Mouse (Mus musculus) heart, postnatal 14 days (tissue): Measurements from ENCODE around the gene Bnip3. TPM values are rescaled to one million over a fixed set of nuclear protein-coding genes. Genes with fewer than 3 reads are reported as not detected.
A peak's percentile ranks its signal among the peaks of the same experiment; 100 is the strongest.

Source experiments
- DNase-seq, 2 experiments: peaks; one replicate each; pipeline ENCODE4 v3.0.0; 2021 to 2022
- intact Hi-C: fragments of 180-260 bp; cut with DNase I; formaldehyde crosslinking; loops from one replicate; pipeline ENCODE4 v1.15.1; 2025
- total RNA-seq, 2 experiments: library from RNA; stranded (reverse); gene quantifications; 2 replicates each; pipeline ENCODE4 v1.2.3; 2021

The Bnip3 gene
- total RNA-seq, 2 experiments from 2014 or later = 157 to 188 TPM

DNA sequence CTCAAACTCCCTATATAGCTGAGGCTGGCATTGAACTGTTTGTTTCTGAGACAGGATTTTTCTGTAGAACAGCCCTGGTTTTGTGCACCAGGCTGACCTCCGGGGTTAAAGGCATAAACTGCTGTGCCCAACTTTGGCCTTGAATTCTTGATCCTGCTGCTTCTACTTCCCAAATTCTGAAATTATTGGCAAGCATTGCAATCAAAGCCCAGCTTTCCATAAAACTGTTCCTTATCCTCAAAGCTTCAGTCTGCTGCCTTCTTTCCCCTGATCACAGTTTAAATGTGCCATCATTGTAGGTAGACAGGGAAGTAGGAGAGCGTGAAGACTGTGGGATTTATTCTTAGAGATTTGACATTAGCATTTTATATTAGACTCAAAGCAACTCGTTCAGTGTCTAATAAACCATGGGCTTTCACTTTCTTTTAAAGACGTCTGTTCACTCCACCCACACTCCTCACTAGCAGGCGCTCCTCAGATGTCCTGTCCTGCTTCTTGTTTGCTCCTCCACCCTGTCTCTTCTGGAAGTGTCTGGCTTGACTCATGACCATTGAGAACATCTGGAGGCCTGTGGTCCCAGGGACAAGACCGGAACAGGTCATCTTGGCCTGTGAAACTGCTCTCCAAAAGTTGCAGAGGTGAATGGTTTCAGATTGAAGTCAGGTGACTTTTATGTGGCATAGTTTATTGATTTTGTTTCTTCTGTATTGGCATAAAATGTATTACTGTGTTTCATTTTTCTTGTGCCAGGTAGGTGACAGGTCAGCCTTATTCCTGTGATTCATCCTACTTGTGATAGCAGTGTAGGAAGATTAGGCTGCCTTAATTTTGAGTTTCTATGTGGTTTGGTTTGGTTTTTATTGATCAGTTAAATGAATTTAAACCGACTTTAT is 61.0 kb downstream of the Bnip3 start:
- intact Hi-C loops = loop anchor here (5.0 kb wide), 1 partner anchor 59 kb away; the partner anchor contains the start of gene Bnip3
- DNase-seq = no peak

DNA sequence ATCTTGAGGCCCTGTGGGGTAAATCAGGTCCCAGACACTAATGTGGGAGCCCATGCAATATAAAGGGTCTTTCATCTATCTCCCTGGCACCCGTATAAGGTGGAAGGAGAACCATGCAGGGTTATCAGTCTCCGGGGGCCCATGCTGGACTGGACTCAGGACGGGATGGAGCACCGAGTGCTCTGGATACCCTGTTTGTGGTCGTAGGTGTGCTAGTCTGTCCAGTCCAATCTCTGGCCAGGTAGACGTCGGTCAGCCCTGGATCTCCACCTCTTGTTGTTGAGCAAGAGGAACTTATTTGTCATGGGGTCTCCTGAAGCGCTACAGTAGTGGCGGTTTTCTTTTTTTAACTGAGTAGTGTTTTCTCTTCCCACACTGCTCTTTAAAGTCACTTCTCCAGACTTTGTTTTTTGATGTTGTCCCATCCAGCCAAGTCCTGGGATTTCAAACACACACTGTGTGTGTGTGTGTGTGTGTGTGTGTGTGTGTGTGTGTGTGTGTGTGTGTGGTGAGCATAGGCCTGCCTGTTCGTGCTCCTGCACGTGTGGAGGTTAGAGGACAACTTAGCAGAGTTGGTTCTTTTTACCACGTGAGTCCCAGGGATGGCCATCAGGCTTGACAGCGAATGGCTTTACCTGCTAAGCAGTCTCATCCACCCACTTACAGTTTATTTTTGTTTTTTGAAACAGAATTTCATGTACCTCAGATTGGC is 61.8 kb downstream of the Bnip3 start:
- no peak for DNase-seq
- intact Hi-C loops = loop anchor here (5.0 kb wide), 1 partner anchor 60 kb away; the partner anchor contains the start of gene Bnip3

DNA sequence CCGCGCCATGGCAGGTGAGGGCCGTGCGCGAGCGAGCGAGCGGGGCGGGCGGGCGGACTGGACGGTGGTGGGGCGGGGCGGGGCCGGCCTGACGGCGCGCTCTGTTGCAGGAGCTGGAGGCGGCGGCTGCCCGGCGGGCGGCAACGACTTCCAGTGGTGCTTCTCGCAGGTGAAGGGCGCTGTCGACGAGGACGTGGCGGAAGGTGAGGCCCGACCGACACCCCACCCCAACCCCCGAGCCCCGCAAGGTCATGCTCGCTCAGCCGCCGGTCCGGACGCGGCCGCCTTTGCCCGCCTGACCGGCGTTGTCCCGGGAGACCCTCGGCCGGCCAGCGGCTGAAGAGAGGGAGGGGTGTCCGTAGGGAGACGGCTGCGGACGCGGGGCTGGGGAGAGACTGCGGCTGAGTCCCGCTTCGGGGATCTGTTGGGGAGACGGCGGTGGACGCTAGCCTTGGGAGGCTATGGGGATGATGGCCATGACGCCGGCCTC is 62.8 kb downstream of the Bnip3 start:
- intact Hi-C loops = loop anchor here (5.0 kb wide), 1 partner anchor 61 kb away; the partner anchor contains the start of gene Bnip3
- DNase-seq = no peak

DNA sequence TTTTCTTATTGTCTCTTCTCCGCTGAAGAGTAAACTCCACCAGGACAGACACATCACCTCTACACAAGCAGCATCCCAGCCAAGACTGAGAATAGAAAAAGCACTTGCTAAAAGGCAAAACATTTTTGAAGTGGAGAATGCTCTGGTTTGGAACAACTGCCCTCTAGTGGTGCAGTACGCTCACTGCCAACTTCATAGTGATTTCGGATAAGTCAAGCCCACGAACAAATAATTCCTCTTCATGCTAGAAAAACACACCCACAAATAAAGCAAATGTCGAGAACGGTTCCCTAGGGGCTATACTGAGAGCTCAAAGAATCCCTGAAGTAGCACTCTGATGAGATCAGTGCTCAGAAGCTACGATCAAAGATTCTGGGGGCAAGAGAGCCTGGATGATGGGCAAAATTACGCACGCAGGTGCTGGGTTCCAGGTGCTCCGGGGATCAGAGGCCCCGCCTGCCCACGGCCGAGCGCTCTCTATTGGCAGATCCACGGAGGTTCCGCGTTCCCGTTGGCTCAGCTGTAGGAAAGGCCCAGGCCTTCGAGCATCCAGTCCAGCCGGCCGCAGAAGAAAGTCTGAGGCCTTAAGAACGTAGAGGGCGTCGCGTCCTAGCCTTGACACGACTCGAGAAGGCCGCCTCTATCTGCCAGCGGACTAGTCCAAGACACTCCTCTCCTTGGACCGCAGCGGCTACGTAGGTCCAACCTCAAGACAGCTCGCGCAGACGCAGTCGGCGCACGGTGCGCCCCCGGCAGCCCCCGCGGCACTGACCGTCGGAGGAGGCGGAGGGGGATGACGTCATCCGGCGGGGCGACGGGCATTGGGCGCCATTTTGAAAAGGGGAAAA is 63.6 kb downstream of the Bnip3 start, which contains the start of the genes Ppp2r2d and Mapk1ip1:
Gene Ppp2r2d (plus strand): TSS at position 536 of the 848 bp plus-strand sequence.
Gene Mapk1ip1 (minus strand): TSS at position 730 of the 848 bp plus-strand sequence.
- intact Hi-C loops = loop anchor here (5.0 kb wide), 1 partner anchor 62 kb away; the partner anchor contains the start of gene Bnip3
- peak; percentile 98 to 99 for DNase-seq

DNA sequence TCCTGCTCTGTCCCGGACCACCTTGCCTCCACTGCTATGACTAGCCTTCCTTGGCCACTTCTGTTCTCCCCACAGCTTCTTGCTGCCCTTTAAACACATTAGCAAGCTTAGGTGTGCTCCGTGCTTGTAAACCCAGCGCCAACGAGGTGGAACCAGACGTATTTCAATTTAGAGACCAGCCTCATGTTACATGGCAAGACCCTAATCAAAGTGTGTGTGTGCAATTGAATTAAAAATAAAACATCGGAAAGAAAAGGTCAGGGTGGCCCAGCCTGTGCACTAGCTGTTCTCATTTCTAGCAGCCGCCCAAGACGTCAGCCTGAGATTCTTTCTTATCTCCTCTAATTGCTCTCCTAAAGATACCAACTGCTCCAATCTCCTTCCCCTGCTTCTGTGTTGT is 64.2 kb downstream of the Bnip3 start:
- intact Hi-C loops = loop anchor here (5.0 kb wide), 1 partner anchor 62 kb away; the partner anchor contains the start of gene Bnip3

DNA sequence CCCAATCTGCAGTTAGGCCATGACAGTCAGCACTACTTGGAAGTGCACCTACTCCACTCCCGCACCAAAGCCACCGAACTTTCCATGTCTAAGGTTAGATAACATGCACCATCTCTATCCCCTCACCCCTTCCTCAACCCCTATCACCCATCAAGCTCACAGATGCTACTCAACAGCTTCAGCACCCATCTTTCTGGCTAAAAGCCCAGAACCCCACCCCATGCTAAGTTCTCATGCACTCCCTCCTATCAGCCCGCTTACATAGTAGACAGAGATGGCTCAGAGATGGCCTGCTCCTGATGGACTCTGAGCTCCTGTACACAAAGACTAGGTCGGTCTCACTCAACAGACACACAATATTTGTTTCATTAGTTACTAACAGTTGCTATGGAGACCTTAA is 65.9 kb downstream of the Bnip3 start:
- intact Hi-C loops = no loop called here

More for the DNA sequence above, 64.2 kb downstream of the Bnip3 start:
- no peak for DNase-seq

DNA sequence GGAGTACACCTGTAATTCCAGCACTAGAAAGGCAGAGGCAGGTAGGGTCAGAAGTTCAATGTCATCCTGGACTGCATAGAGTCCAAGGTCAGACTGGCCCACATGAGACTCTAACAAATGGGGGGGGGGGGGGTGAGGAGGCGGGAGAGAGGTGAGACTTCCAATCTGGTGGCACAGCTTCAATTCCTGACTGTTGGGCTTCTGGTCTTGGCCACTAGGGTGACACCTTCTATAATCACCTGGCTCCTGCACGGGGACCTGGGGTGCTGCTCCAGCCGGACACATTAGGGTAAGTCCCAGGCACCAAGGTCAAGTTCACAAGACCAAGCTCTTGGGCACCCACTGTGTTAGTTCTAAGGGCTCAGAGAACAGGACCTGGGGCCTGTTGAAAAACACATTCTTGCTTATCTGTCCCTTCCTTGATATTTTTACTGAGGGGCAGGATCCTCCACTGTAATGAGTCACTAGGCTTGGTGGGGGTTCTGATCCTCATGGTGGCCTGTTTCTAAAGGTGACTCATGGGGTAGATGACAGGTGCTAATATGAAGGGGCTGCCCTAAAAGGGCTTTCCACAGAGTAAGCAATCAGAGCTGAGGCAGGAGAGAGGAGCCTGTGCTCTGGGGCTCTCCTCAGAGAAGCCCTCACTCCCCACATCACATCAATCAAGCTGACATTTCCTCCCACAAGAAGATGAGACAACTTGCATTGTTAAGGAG is 67.7 kb downstream of the Bnip3 start:
- no peak for DNase-seq
- intact Hi-C loops = loop anchor here (1.0 kb wide), 1 partner anchor 80 kb away; no protein-coding TSS in a partner anchor

More for the DNA sequence above, 65.9 kb downstream of the Bnip3 start:
- no peak for DNase-seq

Other genes with a start within 250 kb of the Bnip3 start
- gene Ppp2r2d, start 63.4 kb downstream of the Bnip3 start, total RNA-seq = 10 to 100 TPM; 44.8 to 46.9 TPM
- gene Mapk1ip1, start 63.2 kb downstream of the Bnip3 start, total RNA-seq = 10 to 100 TPM; 21.4 to 23.9 TPM
- under 1 TPM in 1 of 2 experiments, not detected in 1; 0.31 TPM for gene Jakmip3, start 31.2 kb upstream of the Bnip3 start, total RNA-seq
- 1 to 10 TPM; 1.8 to 3.7 TPM for gene Dpysl4, start 176.5 kb upstream of the Bnip3 start, total RNA-seq